Mouse (Mus musculus) stomach, embryonic 15.5 days (tissue): Measurements from ENCODE around the gene Fsd1l. TPM values are rescaled to one million over a fixed set of nuclear protein-coding genes. Genes with fewer than 3 reads are reported as not detected.

Experiments used
- polyA plus RNA-seq: library from polyadenylated mRNA; unstranded; fragments of >200 nt; fragmentation: Nextera tagmentation; extraction: Ambion mirVana; gene quantifications from 2 replicates; pipeline ENCODE4 v1.2.1, GENCODE M21; 2015

The Fsd1l gene
- polyA plus RNA-seq, 1 experiment from 2014 or later = 11.7 TPM

Other genes starting within 250 kb of the Fsd1l start
- gene Slc44a1, start 191.1 kb upstream of the Fsd1l start, polyA plus RNA-seq = 48.1 and 49.6 TPM in 2 replicates
- 14.8 and 16.9 TPM in 2 replicates for gene Fktn, start 82.5 kb downstream of the Fsd1l start, polyA plus RNA-seq
- 0.14 and 0.18 TPM in 2 replicates for gene Tal2, start 148.2 kb downstream of the Fsd1l start, polyA plus RNA-seq
- gene Tmem38b, start 194.6 kb downstream of the Fsd1l start, polyA plus RNA-seq = 9.7 and 10.2 TPM in 2 replicates